Mouse (Mus musculus) heart, postnatal 14 days (tissue): ENCODE results near the gene Igsf9. TPM values are rescaled to one million over a fixed set of nuclear protein-coding genes. Genes with fewer than 3 reads are reported as not detected.

Source experiments
- DNase-seq, 2 experiments: peaks; one replicate each; pipeline ENCODE4 v3.0.0; 2021 to 2022
- intact Hi-C: fragments of 180-260 bp; cut with DNase I; formaldehyde crosslinking; loops from one replicate; pipeline ENCODE4 v1.15.1; 2025
- long read RNA-seq, 2 experiments: library from polyadenylated mRNA; stranded (forward); transcript quantifications; one replicate each; pipeline ENCODE4 v2.0.0; 2021
- total RNA-seq, 2 experiments: library from RNA; stranded (reverse); gene quantifications; 2 replicates each; pipeline ENCODE4 v1.2.3; 2021

The Igsf9 gene
- under 1 TPM; 0.49 to 0.76 TPM for total RNA-seq
- long read RNA-seq, experiment 1 = 0 reads
- long read RNA-seq, experiment 2 = 0 reads

DNA sequence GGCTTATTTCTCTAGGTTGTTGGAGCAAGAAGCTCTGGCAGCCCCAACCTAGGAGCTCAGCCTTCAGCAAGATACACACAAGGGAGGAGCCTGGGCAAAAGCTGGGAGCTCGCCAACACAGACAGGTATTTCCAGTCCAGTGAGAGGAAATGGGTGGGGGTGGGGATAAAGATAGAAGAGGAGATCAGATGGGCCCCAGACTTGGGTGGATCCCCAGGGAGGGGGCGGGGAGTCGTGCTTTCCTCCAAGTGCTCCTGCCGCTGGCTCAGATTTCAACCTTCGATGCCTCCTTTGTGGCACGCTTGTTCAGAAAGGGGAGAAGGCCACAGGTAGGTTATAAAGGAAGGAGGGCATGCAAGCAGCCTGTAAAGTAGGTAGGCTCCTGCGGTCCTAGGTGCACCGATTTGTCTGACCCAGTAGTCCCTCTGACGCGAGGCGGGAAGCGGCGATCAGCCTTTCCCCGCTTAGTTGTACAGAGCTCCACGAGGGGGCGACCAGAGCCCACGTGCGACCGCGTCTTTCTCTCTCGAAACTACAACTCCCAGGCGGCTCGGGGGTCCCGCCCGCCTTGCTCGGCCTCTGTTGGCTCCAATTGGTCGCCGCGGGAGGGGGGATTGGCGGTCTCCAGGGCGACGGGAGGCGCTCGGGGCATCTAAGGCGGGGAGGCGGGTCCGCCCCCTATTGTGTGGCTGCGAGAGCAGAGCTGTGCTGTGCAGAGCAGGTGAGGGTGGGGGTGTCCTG lies at the start of gene Igsf9:
Gene Igsf9, plus strand, starts transcription at position 249 of the 741 bp plus-strand sequence.
- intact Hi-C loops = no loop called here
- peak; percentile 89 to 90 for DNase-seq

DNA sequence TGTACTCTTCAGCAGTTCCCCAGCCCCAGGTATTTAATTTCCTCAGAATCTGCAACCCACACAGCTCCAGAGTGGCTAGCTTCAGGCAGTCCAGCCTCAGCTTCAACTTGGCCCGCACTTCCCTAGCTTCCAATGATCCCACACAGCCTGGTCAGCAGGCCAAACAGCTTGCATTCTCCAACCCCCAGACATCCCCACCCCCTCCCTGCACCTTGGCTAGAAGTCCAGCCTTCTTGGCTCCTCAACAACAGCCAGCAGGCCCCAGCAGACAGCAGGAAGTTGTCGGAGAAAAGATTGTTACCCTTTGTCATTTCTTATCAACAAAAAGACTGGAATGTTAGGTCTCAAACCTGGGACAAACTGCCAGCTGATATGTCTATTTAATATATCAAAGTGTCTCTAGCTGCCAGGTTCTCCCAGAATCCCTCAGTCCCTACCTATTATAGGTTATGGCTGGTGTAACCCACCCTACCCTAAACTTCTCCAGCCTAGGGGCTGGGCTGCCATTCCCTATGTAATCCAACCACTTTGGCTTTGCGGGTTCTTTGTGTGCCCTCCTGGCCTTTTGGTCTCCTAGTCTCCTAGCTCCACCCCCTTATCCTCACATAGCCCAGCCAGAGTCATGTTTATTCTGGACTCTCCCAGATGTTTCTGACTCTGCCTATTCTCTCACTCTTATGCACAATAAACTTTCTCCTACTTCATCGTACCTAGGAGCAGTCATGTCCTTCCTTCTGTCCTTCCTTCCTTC lies 49.6 kb upstream of the Igsf9 start:
- peak; percentile 67 to 69 for DNase-seq
- intact Hi-C loops = no loop called here

DNA sequence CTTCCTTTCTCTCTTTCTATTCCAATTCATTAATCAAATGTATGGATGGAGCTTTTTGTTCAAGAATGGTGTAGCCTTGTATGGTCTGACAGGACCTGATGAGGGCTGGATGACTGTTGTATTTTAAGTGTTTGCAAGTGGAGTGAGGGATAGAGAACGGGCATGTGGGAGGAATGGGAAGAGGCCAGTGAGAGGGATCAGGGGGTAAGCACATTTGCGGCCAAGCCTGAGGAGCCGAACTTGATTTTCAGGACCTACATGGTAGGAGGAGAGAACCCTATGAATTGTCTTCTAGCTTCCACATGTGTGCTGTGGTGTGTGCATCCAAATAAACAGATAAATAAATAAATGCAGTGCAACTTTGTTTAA lies 49.0 kb upstream of the Igsf9 start:
- no peak for DNase-seq
- intact Hi-C loops = no loop called here

DNA sequence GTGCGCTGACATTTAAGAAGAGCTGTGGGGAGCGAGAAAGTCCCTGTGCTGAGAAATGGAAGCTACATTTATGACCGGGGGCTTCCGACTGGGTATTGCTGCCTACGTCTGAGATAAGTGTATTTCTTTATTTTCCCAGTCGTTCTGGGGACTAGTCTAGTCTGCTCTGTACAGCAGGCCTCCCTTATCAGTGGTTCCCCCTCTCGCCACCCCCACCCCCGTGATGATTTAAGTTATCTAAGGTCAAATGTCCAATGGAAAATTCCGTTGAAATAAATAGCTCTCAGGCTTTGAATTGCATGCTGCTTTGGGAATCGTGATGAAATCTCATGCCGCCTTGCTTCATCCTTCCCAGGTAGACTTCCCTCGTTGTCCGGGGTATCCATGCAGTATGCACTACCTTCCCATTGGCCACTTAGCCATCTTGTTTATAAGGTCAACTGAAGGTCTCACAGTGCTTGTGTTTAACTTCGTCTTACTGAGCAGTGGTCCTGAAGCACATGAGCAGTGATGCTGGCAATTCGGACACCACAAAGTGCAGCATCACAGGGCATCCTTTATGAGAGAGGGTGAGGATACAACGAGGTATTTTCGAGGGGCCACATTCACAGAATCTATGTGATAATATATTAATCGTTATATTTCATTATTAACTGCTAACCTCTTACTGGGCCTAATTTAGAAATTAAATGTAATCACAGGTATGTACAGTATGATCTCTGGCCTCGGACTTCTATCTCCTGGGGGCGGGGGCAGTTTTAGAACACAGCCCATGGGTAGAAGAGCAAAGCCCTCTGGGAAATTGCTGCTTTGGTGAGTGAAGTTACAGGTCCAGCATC lies 48.4 kb upstream of the Igsf9 start:
- intact Hi-C loops = no loop called here
- no peak for DNase-seq

DNA sequence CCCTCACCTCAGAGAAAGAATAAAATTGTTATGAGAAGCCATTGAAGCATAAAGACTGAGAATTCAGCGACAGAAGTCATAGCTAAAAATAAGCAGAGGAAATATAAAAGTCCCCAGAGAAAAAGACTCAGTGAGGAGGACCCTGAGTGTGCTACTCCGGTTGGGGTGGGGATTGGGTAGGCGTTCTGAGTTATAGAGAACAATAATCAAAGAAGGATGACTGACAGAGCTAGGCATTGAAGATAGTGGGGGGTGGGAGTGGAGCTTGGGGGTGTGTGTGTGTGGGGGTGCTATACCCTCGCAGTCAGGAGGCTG lies 47.8 kb upstream of the Igsf9 start:
- intact Hi-C loops = no loop called here
- no peak for DNase-seq

DNA sequence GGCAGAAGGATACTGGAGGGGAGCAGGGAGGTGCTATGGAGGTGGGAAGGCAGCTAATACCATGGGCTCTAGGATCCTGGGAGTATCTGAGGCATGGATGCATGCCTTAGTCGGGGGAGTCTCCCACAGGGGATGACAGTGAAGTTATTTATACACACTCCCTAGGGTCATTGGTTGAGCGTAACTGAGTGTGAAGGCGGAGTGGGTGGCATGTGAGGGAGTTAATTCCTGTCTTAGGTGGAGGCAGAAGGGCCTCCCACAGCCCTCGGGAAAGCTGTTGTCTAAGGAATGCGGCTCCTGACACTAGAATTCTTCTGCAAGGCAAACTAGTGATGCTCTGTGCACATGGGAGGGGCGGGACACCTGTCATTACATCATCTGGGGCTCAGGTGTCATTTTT lies 44.8 kb upstream of the Igsf9 start:
- intact Hi-C loops = no loop called here
- DNase-seq = no peak

DNA sequence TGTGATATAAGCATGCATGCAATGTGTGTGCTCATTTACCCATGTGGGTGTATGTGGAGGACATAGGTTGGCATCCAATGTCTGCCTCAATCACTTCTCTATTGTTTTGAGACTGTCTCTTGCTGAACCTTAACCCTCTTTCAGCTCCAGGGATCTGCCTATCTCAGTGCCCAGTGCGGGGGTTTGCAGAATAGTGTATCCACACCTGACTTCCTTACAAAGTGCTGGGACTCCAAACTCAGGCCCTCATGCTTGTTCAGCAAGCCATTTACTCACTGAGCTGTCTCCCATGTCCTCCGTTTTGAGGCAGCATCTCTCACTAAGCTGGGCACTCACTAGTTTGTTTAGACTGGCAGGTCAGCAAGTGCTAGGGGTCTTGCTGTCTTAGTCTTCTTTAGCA lies 43.0 kb upstream of the Igsf9 start:
- no peak for DNase-seq
- intact Hi-C loops = no loop called here

DNA sequence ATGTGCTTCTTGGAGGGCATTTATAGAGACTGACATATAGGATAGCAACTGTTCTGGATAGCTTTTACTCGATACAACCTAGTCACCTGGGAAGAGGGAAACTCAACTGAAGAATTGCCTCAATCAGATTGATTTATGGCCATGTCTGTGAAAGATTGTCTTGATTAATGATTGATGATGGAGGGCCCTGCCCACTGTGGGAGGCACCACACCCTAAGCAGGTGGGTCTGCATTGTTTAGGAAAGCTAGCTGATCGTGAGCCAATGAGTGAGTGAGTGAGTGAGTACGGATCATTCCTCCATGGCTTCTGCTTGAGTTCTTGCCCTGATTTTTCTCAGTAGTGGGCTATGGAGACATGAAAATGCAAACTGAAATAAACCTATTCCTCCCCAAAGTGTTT lies 41.1 kb upstream of the Igsf9 start:
- DNase-seq = no peak
- intact Hi-C loops = no loop called here

DNA sequence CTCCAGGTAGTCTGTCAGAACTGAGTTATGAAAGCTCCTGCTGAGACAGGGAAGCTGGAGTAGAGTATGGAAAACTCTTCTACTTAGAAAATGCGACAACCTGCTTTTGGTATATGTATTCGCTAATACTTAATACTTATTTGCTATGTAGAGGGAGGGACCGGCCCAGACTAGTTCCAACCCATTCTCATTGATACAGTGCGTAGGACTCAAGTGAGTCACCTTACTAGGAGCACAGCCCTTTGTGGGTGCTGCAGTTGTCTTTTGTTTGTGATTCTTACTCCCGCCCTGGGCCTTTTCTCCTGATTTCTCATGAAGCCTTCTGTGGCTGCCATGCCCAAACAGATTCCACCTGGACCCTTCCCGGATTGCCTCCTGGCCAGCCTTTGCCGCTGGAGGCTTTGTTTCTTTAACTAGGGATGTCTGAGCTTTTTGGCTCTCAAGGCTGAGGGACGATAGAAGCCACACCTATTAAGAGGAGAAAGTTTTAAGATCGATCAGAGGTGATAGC lies 39.6 kb upstream of the Igsf9 start:
- no peak for DNase-seq
- intact Hi-C loops = no loop called here

DNA sequence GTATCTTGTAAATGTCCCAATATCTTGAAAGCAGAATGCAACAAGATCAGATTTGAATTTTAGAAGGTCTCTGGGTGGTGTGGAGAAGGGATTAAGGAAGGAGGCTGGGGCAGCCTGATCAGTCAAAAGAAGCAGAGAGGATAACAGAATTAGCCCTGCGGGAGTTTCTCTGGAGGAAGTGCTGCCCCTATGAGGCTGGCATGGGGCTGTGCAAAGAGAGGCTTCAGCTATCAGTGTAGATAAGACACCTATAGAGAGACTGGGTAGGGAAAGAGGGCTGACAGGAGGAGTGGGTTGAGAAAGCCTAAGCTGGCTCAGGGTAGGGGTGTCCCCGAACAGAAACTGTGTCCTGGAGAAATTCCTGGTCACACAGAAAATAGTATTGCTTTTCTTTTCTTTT lies 31.4 kb upstream of the Igsf9 start:
- no peak for DNase-seq
- intact Hi-C loops = no loop called here

DNA sequence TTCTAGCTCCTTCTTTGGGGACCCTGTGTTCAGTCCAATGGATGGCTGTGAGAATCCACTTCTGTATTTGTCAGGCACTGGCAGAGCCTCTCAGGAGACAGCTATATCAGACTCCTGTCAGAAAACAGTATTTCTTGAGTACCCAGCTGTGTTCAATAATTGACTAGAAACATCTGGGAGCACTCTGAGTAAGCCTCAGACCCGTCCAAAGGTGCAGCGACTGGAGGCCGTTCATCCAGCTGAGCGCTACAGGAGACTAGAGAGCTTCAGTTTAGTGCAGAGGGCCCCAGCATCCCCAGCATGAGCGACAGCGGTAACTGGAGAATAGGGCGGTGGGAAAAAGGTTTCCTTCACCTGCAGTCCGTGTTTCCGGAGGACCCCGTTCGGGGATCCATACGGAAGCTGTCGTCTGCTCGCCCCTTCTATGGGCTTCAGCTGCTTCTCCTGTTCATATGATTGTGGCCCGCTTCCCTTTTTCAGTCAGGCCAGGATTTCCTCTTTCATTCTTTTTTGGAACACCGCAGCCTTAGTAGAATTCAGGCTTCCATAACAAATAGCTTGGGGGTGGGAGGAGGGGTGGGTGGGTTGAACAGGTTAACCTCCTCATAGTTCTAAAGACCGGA lies 30.6 kb upstream of the Igsf9 start:
- DNase-seq = no peak
- intact Hi-C loops = no loop called here

DNA sequence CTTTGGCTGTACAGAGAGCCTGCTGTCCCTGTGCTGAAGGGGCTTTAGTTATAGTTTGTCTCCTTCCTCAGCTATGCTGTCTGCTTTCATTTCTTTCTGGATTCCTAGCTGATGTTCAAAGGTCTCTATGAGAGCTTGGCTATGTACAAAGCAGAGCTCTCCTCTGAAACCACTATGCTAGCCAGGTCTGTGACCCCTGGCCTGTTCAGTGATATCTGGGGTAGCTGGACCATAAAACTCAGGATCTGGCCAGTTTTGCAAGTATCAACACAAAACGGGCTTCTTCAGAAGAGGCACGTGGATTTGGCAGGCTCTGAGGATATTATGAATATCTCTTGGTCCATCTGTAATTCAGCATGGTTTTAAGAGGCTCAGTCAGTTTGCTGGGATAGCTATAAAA lies 28.7 kb upstream of the Igsf9 start:
- intact Hi-C loops = no loop called here
- no peak for DNase-seq

DNA sequence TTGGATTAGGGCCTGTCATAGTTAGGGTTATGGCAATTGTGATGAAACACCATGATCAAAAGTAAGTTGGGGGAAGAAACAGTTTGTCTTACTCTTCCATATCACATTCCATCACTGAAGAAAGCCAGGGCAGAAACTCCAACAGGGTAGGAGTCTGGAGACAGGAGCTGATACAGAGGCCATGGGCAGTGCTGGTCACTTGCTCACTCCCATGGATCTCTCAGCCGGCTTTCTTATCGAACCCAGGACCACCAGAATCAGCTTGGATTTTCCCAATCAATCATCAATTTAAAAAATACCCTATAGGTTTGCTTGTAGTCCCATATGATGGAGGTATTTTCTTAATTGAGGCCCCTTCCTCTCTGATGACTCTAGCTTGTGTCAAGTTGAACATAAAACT lies 27.8 kb upstream of the Igsf9 start:
- intact Hi-C loops = no loop called here
- no peak for DNase-seq

DNA sequence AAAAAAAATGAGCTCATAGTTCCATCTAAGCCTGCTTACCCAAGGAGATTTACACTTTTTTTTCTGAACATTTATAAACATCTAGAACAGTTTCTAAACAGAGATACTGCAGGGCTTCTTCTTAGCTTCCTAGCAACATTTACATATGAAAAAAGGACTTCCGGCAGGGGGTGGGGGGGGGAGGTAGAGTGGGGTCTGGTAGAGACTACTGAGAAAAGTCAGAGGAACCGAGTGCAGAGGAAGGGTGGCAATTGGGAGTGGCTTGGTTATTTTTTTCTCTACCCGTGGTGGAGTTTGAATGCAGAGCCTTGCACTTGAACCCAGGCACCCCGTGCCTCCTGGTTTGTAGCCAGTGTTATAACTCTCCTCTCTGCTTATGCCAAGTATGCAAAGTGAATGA lies 26.2 kb upstream of the Igsf9 start:
- no peak for DNase-seq
- intact Hi-C loops = no loop called here

DNA sequence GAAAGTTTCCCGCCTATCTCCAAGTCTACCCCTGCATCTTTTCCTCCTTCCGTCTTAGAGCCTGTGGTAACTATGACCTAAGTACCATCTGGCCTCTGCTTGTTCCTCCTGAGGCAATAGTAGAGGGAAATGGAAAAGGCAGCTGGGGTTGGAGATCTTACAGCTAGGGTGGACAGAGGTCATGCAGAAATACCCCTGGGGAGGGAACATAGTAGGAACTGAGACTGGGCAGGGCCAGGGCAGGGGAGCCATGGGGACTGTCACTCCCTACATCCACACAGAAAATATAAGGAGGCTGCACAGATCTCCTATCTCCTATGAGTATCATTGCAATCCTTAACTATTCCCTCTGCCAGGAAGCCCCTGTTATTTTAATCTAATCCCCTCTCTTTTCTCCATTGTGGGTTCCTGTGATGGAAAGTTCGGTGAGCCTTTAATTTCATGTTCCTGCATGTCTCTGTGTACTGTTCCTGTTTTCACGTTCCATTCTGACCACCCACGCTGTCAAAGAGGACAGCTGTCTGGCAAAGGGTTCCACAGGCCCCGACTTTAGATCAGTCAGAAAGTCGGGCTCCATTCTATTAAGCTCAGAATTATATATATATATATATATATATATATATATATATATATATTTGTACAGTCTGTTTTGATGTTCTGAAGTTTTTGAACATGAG lies 25.4 kb upstream of the Igsf9 start:
- DNase-seq = peak; percentile 20 to 26
- intact Hi-C loops = no loop called here

DNA sequence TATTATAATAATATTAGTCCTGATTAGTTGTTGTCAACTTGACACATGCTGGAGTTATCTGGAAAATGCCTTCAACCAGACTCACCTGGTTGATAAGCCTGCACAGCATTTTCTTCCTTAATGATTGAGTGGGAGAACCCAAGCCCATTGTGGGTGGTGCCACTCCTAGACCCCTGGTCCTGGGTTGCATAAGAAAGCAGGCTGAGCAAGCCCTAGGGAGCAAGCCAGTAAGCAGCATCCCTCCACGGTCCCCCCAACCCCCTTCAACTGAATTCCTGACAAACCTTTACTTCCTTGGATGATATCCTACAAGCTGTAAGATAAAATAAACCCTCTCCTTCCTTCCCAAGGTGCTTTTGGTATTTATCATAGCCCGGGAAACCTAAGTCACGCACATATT lies 24.4 kb upstream of the Igsf9 start:
- DNase-seq = no peak
- intact Hi-C loops = no loop called here

DNA sequence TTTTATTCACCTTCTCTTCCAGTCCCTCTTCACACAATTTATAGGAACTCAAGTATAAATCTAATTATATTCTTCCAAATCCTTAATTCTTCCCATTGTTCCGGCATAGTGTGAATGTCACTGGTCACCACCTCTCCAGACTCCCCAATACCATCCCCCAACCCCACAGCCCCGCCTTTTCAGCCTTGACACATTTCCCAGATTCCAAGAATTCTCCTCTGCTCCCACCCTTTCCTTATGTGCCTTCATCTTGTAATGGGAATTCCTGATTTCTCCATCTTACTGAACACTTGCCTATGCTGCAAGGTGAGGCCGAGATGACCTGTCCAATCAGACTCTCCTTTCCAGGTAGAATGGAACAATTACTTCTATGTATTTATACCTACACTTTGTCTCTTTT lies 23.5 kb upstream of the Igsf9 start:
- intact Hi-C loops = no loop called here
- DNase-seq = no peak

DNA sequence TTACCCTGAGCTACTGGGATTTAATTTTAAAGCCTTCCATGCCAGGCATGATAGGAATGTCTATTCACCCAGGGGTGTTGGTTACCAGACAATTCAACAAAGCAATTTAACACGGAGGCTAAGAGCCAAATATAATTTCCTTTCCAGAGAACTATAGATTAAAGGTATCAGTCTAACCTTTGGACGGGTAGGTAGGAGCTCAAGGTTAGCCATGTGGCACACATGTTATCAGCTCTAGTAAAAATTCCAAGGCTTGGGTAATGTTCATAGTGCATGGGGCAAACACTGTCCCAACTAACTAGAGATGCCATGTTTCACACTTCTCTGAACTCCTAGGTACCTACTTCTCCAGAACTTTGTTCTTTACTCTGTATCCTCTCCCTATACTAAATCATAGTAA lies 20.0 kb upstream of the Igsf9 start:
- no peak for DNase-seq
- intact Hi-C loops = no loop called here

DNA sequence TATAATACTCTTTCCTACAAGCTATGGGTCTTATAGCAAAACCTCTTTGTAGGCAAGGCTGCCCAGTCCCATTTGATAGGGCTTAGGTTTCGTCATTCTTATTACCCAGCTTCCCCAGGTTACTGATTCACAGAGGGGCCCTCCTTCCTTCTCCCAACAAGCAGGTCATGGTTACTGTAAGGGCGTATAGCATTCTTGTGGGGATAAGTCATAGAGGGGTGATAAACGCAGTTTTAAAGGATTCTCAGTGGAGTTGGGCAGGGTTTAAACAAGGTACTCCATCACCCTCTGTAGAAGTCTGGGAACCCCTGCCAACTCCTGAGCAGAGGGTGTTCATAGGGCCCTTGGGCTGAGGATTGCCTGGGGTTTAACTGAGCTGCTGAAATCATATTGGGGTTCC lies 19.1 kb upstream of the Igsf9 start:
- intact Hi-C loops = no loop called here
- DNase-seq = no peak
